Mouse (Mus musculus): ENCODE data around the gene Hid1. TPM values are rescaled to one million over a fixed set of nuclear protein-coding genes. Genes with fewer than 3 reads are reported as not detected.
A peak's percentile ranks its signal among the peaks of the same experiment; 100 is the strongest.

Hid1 gene
- polyA plus RNA-seq, 1 experiment from 2014 or later, result 9.6 TPM

GRCm38 (mm10) chr11:115348681-115349248 is 18.8 kb downstream of the Hid1 start:
- Histone ChIP-seq H3K4me1 (peaks cover 38% of the 10 kb centered on the region), H3K4me3 (no peak overlapping the region), H3K27ac (replicated peaks) (no peak overlapping the region), H3K27me3 (replicated peaks; ENCODE audit: low read depth, poor library complexity, severe bottlenecking) (peaks cover 92% of the 10 kb centered on the region), H3K36me3 (replicated peaks) (0 out of 2 replicates have a peak, but pooled peaks cover 7% of the 10 kb centered on the region), H3K9me3 (no peaks in the 10 kb centered on the region)
- no peak for DNase-seq (ENCODE audit: low spot score)
- WGBS, result 59% methylated on average over 17 of the region's 17 CpGs

GRCm38 (mm10) chr11:115345515-115345914 is 22.0 kb downstream of the Hid1 start:
- H3K27ac ChIP-seq (replicated peaks), result peak overlapping the region; percentile 55; the same call in 1 of the 2 replicates
- H3K4me3 ChIP-seq, result peak overlapping the region; percentile 2; the same call in 1 of the 2 replicates
- H3K9me3 ChIP-seq, result no peaks in the 10 kb centered on the region
- DNase-seq (ENCODE audit: low spot score), result peak; percentile 77
- peaks cover 92% of the 10 kb centered on the region for H3K27me3 ChIP-seq (replicated peaks; ENCODE audit: low read depth, poor library complexity, severe bottlenecking)
- H3K4me1 ChIP-seq, result peaks cover 38% of the 10 kb centered on the region
- WGBS, result 23% methylated on average over 7 of the region's 7 CpGs
- H3K36me3 ChIP-seq (replicated peaks), result no peaks in the 10 kb centered on the region

GRCm38 (mm10) chr11:115344967-115345366 is 22.6 kb downstream of the Hid1 start:
- H3K4me1 ChIP-seq, result peaks cover 38% of the 10 kb centered on the region
- H3K9me3 ChIP-seq, result no peaks in the 10 kb centered on the region
- WGBS, result 10% methylated on average over 12 of the region's 12 CpGs
- peak; percentile 37 for DNase-seq (ENCODE audit: low spot score)
- H3K27me3 ChIP-seq (replicated peaks; ENCODE audit: low read depth, poor library complexity, severe bottlenecking), result peaks cover 93% of the 10 kb centered on the region
- H3K4me3 ChIP-seq, result 0 out of 2 replicates have a peak overlapping the region, but pooled peaks have one; percentile 8
- no peak overlapping the region for H3K27ac ChIP-seq (replicated peaks)
- no peaks in the 10 kb centered on the region for H3K36me3 ChIP-seq (replicated peaks)

GRCm38 (mm10) chr11:115341866-115342265 is 25.7 kb downstream of the Hid1 start:
- 72% methylated on average over 6 of the region's 6 CpGs for WGBS
- DNase-seq (ENCODE audit: low spot score), result no peak
- Histone ChIP-seq H3K9me3 (no peaks in the 10 kb centered on the region), H3K4me3 (no peak overlapping the region), H3K36me3 (replicated peaks) (no peaks in the 10 kb centered on the region), H3K4me1 (peaks cover 26% of the 10 kb centered on the region), H3K27ac (replicated peaks) (no peak overlapping the region), H3K27me3 (replicated peaks; ENCODE audit: low read depth, poor library complexity, severe bottlenecking) (peaks cover 86% of the 10 kb centered on the region)

- 73% methylated on average over 2 of the region's 2 CpGs for WGBS
- no peak overlapping the region for H3K4me3 ChIP-seq
- no peaks in the 10 kb centered on the region for H3K9me3 ChIP-seq
- peaks cover 86% of the 10 kb centered on the region for H3K27me3 ChIP-seq (replicated peaks; ENCODE audit: low read depth, poor library complexity, severe bottlenecking)
- DNase-seq (ENCODE audit: low spot score), result no peak
- no peaks in the 10 kb centered on the region for H3K36me3 ChIP-seq (replicated peaks)
- H3K27ac ChIP-seq (replicated peaks), result no peak overlapping the region
- peaks cover 20% of the 10 kb centered on the region for H3K4me1 ChIP-seq
These were observed 26.3 kb downstream of the Hid1 start for GRCm38 (mm10) chr11:115341246-115341645.

GRCm38 (mm10) chr11:115337826-115338225 is 29.7 kb downstream of the Hid1 start:
- no peaks in the 10 kb centered on the region for H3K36me3 ChIP-seq (replicated peaks)
- 74% methylated on average over 1 of the region's 1 CpGs for WGBS
- no peak for DNase-seq (ENCODE audit: low spot score)
- H3K4me3 ChIP-seq, result no peak overlapping the region
- no peaks in the 10 kb centered on the region for H3K9me3 ChIP-seq
- peaks cover 90% of the 10 kb centered on the region for H3K27me3 ChIP-seq (replicated peaks; ENCODE audit: low read depth, poor library complexity, severe bottlenecking)
- H3K27ac ChIP-seq (replicated peaks), result no peak overlapping the region
- H3K4me1 ChIP-seq, result peaks cover 16% of the 10 kb centered on the region

GRCm38 (mm10) chr11:115337350-115337749 is 30.2 kb downstream of the Hid1 start:
- DNase-seq (ENCODE audit: low spot score), result no peak
- Histone ChIP-seq H3K36me3 (replicated peaks) (no peaks in the 10 kb centered on the region), H3K4me1 (peaks cover 16% of the 10 kb centered on the region), H3K27ac (replicated peaks) (no peak overlapping the region), H3K9me3 (no peaks in the 10 kb centered on the region), H3K4me3 (no peak overlapping the region), H3K27me3 (replicated peaks; ENCODE audit: low read depth, poor library complexity, severe bottlenecking) (peaks cover 90% of the 10 kb centered on the region)
- 58% methylated on average over 3 of the region's 3 CpGs for WGBS

GRCm38 (mm10) chr11:115336115-115336514 is 31.4 kb downstream of the Hid1 start:
- H3K36me3 ChIP-seq (replicated peaks), result no peaks in the 10 kb centered on the region
- peak; percentile 57 for DNase-seq (ENCODE audit: low spot score)
- H3K27me3 ChIP-seq (replicated peaks; ENCODE audit: low read depth, poor library complexity, severe bottlenecking), result peaks cover 91% of the 10 kb centered on the region
- H3K27ac ChIP-seq (replicated peaks), result no peak overlapping the region
- H3K4me1 ChIP-seq, result peaks cover 16% of the 10 kb centered on the region
- 18% methylated on average over 6 of the region's 6 CpGs for WGBS
- no peak overlapping the region for H3K4me3 ChIP-seq
- H3K9me3 ChIP-seq, result no peaks in the 10 kb centered on the region

GRCm38 (mm10) chr11:115335223-115335622 is 32.3 kb downstream of the Hid1 start:
- 63% methylated on average over 12 of the region's 12 CpGs for WGBS
- no peaks in the 10 kb centered on the region for H3K9me3 ChIP-seq
- no peak overlapping the region for H3K4me3 ChIP-seq
- peaks cover 16% of the 10 kb centered on the region for H3K4me1 ChIP-seq
- H3K27ac ChIP-seq (replicated peaks), result no peak overlapping the region
- no peaks in the 10 kb centered on the region for H3K36me3 ChIP-seq (replicated peaks)
- DNase-seq (ENCODE audit: low spot score), result no peak
- peaks cover 90% of the 10 kb centered on the region for H3K27me3 ChIP-seq (replicated peaks; ENCODE audit: low read depth, poor library complexity, severe bottlenecking)

GRCm38 (mm10) chr11:115334531-115334930 is 33.0 kb downstream of the Hid1 start, which contains the start of gene Otop3:
Gene Otop3 (plus strand): TSS chr11:115334731.
- Histone ChIP-seq H3K27ac (replicated peaks) (no peak within 1 kb of the TSS), H3K27me3 (replicated peaks; ENCODE audit: low read depth, poor library complexity, severe bottlenecking) (peaks cover 90% of the 10 kb centered on the region), H3K4me1 (peaks cover 16% of the 10 kb centered on the region), H3K4me3 (peak within 1 kb of the TSS; percentile 39), H3K9me3 (no peaks in the 10 kb centered on the region), H3K36me3 (replicated peaks) (no peaks in the 10 kb centered on the region)
- WGBS, result 3% methylated on average over 29 of the region's 29 CpGs
- no peak for DNase-seq (ENCODE audit: low spot score)

GRCm38 (mm10) chr11:115329339-115329738 is 38.2 kb downstream of the Hid1 start:
- Histone ChIP-seq H3K27me3 (replicated peaks; ENCODE audit: low read depth, poor library complexity, severe bottlenecking) (peaks cover 94% of the 10 kb centered on the region), H3K4me3 (no peak overlapping the region), H3K9me3 (no peaks in the 10 kb centered on the region), H3K27ac (replicated peaks) (no peak overlapping the region), H3K36me3 (replicated peaks) (no peaks in the 10 kb centered on the region), H3K4me1 (peaks cover 8% of the 10 kb centered on the region)
- 68% methylated on average over 15 of the region's 15 CpGs for WGBS
- no peak for DNase-seq (ENCODE audit: low spot score)

- no peak overlapping the region for H3K27ac ChIP-seq (replicated peaks)
These were observed 40.8 kb downstream of the Hid1 start for GRCm38 (mm10) chr11:115326730-115327129.

GRCm38 (mm10) chr11:115323354-115323753 is 44.2 kb downstream of the Hid1 start:
- no peak overlapping the region for H3K27ac ChIP-seq (replicated peaks)
- DNase-seq (ENCODE audit: low spot score), result no peak
- H3K4me1 ChIP-seq, result peaks cover 34% of the 10 kb centered on the region
- WGBS, result 24% methylated on average over 32 of the region's 32 CpGs
- no peaks in the 10 kb centered on the region for H3K36me3 ChIP-seq (replicated peaks)
- peaks cover 96% of the 10 kb centered on the region for H3K27me3 ChIP-seq (replicated peaks; ENCODE audit: low read depth, poor library complexity, severe bottlenecking)
- H3K9me3 ChIP-seq, result no peaks in the 10 kb centered on the region
- 0 out of 2 replicates have a peak overlapping the region, but pooled peaks have one; percentile 18 for H3K4me3 ChIP-seq

More at GRCm38 (mm10) chr11:115326730-115327129, 40.8 kb downstream of the Hid1 start:
- 77% methylated on average over 7 of the region's 7 CpGs for WGBS
- Histone ChIP-seq H3K9me3 (no peaks in the 10 kb centered on the region), H3K36me3 (replicated peaks) (no peaks in the 10 kb centered on the region), H3K27me3 (replicated peaks; ENCODE audit: low read depth, poor library complexity, severe bottlenecking) (peaks cover 94% of the 10 kb centered on the region), H3K4me3 (no peak overlapping the region), H3K4me1 (peaks cover 10% of the 10 kb centered on the region)
- DNase-seq (ENCODE audit: low spot score), result no peak

Measured in embryonic facial prominence, embryonic 10.5 days (tissue).